Mouse (Mus musculus): ENCODE data around the gene Itga6. TPM values are rescaled to one million over a fixed set of nuclear protein-coding genes. Genes with fewer than 3 reads are reported as not detected.

The Itga6 gene
- polyA plus RNA-seq, 1 experiment = 26.0 TPM

DNA sequence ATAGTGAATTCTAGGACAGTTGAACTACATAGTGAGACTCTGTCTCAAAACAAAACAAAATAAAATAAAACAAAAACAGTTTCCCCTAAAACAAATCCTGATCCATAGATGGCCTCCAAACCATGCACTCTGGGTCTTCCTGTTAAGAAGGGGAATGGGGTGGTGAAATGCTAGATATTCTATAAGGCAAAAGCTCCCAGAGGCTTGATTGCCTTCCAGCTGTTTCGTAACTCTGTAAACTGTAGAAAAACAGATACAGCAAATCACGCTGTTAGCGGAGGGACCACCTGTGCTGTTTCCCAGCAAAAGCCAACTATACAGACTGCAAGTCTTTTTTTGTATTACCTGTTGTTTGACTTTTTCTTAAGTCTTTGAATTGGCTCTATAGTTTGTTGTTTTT lies 121.6 kb downstream of the Itga6 start:
- WGBS = 89% methylated on average over 3 of the region's 3 CpGs
- H3K4me1 ChIP-seq (ENCODE audit: control insufficient read depth, insufficient read depth, low read length) = no peaks in the 10 kb centered on the region
- no peak overlapping the region for H3K27ac ChIP-seq (ENCODE audit: insufficient read depth, low read length)
- no peak for DNase-seq
- H3K27me3 ChIP-seq (ENCODE audit: control insufficient read depth, insufficient read depth, low read length) = no peaks in the 10 kb centered on the region
- H3K4me3 ChIP-seq (replicated peaks; ENCODE audit: insufficient read depth, low read depth, low read length) = no peak overlapping the region
- no peak for TF ChIP-seq CTCF (IDR thresholded peaks at IDR 0.05; ENCODE audit: borderline replicate concordance, insufficient read depth, low read depth, low read length)
- no peak for TF ChIP-seq POLR2A (IDR thresholded peaks at IDR 0.05; ENCODE audit: borderline replicate concordance, insufficient read depth, low read length)

DNA sequence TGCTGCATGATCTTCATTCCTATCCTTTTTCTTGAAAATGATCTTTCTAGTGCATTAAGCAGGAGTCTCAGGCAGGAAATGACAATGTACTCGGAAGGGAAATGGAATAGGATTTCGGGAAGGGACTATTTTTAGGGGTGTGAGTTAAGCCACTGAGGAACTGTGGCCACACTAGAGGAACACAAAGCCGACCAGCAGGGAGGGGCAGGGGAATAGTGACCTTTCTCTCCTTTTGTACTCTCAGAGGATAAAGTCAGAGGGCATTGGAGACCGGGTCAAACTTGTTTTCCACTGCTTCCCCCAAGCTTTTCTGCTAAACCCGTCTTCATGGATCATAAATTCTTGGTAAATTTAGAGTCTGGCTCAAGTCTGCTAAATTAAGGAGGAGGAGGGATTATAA lies 122.1 kb downstream of the Itga6 start:
- WGBS = 28% methylated on average over 5 of the region's 5 CpGs
- no peak for TF ChIP-seq CTCF (IDR thresholded peaks at IDR 0.05; ENCODE audit: borderline replicate concordance, insufficient read depth, low read depth, low read length)
- TF ChIP-seq POLR2A (IDR thresholded peaks at IDR 0.05; ENCODE audit: borderline replicate concordance, insufficient read depth, low read length) = no peak
- H3K4me1 ChIP-seq (ENCODE audit: control insufficient read depth, insufficient read depth, low read length) = no peaks in the 10 kb centered on the region
- no peak overlapping the region for H3K4me3 ChIP-seq (replicated peaks; ENCODE audit: insufficient read depth, low read depth, low read length)
- DNase-seq = no peak
- no peak overlapping the region for H3K27ac ChIP-seq (ENCODE audit: insufficient read depth, low read length)
- H3K27me3 ChIP-seq (ENCODE audit: control insufficient read depth, insufficient read depth, low read length) = no peaks in the 10 kb centered on the region

DNA sequence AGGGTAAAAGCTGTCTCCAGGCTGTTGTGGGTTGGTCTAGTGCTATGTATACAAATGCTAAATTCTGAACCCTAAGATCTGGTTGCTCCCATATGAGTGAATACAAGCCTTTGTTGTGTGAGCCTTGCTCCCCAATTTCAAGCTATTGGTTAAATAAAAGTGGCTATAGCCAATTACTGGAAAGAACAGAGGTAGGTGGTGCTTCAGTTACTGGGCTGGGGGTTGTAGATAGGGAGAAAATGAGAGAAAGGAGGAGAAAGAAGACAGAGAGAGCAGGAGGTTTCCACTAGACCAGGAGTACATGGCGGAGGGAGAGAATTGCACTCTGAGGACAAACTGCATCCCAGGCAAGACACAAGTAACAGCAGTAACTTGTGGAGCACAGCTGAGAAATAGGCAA lies 122.8 kb downstream of the Itga6 start:
- DNase-seq = no peak
- WGBS = 100% methylated on average over 1 of the region's 1 CpGs
- H3K27me3 ChIP-seq (ENCODE audit: control insufficient read depth, insufficient read depth, low read length) = no peaks in the 10 kb centered on the region
- no peak overlapping the region for H3K4me3 ChIP-seq (replicated peaks; ENCODE audit: insufficient read depth, low read depth, low read length)
- no peak overlapping the region for H3K27ac ChIP-seq (ENCODE audit: insufficient read depth, low read length)
- TF ChIP-seq POLR2A (IDR thresholded peaks at IDR 0.05; ENCODE audit: borderline replicate concordance, insufficient read depth, low read length) (no peak), CTCF (IDR thresholded peaks at IDR 0.05; ENCODE audit: borderline replicate concordance, insufficient read depth, low read depth, low read length) (no peak)
- H3K4me1 ChIP-seq (ENCODE audit: control insufficient read depth, insufficient read depth, low read length) = no peaks in the 10 kb centered on the region

DNA sequence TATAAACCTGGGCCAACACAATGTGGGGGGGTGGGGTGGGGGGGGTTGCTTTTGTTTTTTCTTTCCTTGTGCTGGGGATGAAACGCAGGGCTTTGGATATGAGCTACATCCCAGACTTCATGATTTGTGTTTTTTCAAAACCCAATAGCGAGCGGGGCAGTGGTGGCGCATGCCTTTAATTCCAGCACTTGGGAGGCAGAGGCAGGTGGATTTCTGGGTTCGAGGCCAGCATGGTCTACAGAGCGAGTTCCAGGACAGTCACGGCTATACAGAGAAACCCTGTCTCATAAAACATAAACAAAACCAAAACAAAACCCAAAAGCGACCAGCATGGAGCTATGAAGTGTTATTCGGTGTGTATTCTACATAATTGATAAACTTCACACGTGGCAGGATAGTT lies 126.7 kb downstream of the Itga6 start:
- WGBS = 84% methylated on average over 10 of the region's 10 CpGs

DNA sequence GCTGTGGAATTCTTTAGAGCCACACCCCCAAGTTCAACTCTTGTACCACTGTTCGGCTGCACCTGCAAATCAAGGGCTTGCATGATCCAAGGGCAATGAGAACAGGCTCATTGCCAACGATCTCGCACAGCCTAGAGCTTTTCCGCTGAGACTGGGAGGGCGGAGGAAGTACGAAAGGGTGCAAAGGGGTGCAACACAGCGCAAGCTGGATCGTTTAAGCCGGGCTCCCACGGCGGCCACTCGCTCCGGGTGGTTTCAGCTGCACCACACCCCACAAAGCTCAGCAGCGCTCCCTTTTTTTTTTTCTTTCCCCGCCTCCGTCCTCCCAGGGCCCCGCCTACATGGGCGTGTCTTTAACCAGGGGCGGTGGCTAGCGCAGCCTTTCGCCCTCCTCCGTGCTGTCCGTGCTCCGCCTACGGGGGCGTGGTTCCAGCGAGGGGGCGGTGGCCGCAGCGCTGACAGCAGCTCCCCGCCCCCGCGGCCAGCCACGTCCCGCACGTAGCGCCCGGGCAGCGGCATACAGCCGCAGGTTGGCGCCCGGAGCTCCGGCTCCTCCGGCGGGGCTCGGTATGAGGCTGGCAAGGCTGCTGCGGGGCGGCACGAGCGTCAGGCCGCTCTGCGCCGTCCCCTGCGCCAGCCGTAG lies 127.5 kb downstream of the Itga6 start, which contains the start of gene Pdk1:
Gene Pdk1 (plus strand): TSS at position 424 of the 643 bp plus-strand sequence.
- Histone ChIP-seq H3K27me3 (ENCODE audit: control insufficient read depth, insufficient read depth, low read length) (no peaks in the 10 kb centered on the region), H3K27ac (ENCODE audit: insufficient read depth, low read length) (no peak within 1 kb of the TSS), H3K4me1 (ENCODE audit: control insufficient read depth, insufficient read depth, low read length) (no peaks in the 10 kb centered on the region), H3K4me3 (replicated peaks; ENCODE audit: insufficient read depth, low read depth, low read length) (peak within 1 kb of the TSS; percentile 92)
- peak; percentile 96 to 97 for DNase-seq
- TF ChIP-seq CTCF (IDR thresholded peaks at IDR 0.05; ENCODE audit: borderline replicate concordance, insufficient read depth, low read depth, low read length) (no peak), POLR2A (IDR thresholded peaks at IDR 0.05; ENCODE audit: borderline replicate concordance, insufficient read depth, low read length) (peak; percentile 53)
- WGBS = under 1% methylated on average over 55 of the region's 55 CpGs

More for the DNA sequence above, 126.7 kb downstream of the Itga6 start:
- TF ChIP-seq POLR2A (IDR thresholded peaks at IDR 0.05; ENCODE audit: borderline replicate concordance, insufficient read depth, low read length) = no peak
- TF ChIP-seq CTCF (IDR thresholded peaks at IDR 0.05; ENCODE audit: borderline replicate concordance, insufficient read depth, low read depth, low read length) = no peak
- H3K27ac ChIP-seq (ENCODE audit: insufficient read depth, low read length) = no peak overlapping the region
- no peaks in the 10 kb centered on the region for H3K4me1 ChIP-seq (ENCODE audit: control insufficient read depth, insufficient read depth, low read length)
- no peaks in the 10 kb centered on the region for H3K27me3 ChIP-seq (ENCODE audit: control insufficient read depth, insufficient read depth, low read length)
- no peak overlapping the region for H3K4me3 ChIP-seq (replicated peaks; ENCODE audit: insufficient read depth, low read depth, low read length)
- DNase-seq = no peak

DNA sequence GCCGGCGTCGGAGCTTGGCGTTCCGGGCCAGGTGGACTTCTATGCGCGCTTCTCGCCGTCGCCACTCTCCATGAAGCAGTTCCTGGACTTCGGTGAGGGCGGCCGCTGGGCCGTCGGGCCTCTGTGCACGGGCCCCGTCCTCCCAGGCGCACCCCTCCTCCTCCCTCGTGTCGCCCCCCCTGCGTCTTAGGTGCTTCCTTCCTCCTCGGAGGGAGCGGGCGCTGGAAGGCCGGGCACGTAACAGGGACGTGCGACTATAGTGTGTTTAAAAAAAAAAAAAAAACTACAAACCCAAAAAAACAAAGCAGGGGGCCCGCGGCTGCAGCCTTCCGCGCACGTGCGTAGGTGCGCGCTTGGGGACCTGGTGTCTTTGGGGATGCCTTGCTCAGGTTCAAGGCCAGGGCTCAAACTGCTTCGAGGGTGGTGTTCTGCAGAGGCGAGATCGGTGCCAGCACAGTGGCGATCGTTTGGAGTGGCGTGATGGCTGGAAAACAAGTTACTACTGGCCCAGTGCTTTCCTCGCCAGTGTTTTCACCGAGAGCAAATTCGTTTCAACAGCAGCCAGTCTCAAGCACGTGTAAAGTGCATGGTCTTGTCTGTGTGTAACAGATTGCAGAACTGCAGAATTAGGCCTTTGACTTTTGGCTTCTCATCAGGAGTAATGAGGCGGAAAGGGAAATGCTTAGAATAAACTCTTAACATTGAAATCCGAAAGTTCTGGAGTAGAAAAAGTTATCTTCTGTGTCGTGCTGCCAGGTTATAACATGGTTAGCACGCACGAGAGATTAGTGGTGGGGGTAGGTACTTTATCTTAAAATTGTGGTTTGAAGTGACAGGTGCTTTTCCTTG lies 128.3 kb downstream of the Itga6 start:
- TF ChIP-seq CTCF (IDR thresholded peaks at IDR 0.05; ENCODE audit: borderline replicate concordance, insufficient read depth, low read depth, low read length) = no peak
- no peak for TF ChIP-seq POLR2A (IDR thresholded peaks at IDR 0.05; ENCODE audit: borderline replicate concordance, insufficient read depth, low read length)
- no peak for DNase-seq

DNA sequence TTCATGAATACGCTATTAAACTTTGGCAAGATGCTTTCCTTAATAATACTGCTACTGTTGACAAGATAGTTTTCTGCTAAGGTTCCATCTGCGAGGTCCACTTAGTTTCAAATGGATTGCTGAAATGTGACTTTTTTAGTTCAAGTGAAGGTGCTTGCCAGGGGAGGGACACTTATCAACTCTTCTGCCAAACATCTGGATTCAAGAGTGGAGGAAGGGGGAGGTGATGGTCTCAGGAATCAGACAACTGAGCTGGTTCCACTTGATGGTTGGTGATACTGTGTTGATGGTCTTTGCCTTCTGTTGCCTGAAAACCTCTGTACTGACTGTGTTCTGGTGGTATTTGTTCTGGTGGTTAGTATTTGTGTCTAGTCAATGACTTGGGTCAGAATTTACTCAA lies 129.0 kb downstream of the Itga6 start:
- no peak for DNase-seq
- TF ChIP-seq CTCF (IDR thresholded peaks at IDR 0.05; ENCODE audit: borderline replicate concordance, insufficient read depth, low read depth, low read length) (no peak), POLR2A (IDR thresholded peaks at IDR 0.05; ENCODE audit: borderline replicate concordance, insufficient read depth, low read length) (no peak)
- Histone ChIP-seq H3K27me3 (ENCODE audit: control insufficient read depth, insufficient read depth, low read length) (no peaks in the 10 kb centered on the region), H3K4me1 (ENCODE audit: control insufficient read depth, insufficient read depth, low read length) (no peaks in the 10 kb centered on the region), H3K27ac (ENCODE audit: insufficient read depth, low read length) (no peak overlapping the region), H3K4me3 (replicated peaks; ENCODE audit: insufficient read depth, low read depth, low read length) (no peak overlapping the region)
- WGBS = 96% methylated on average over 2 of the region's 2 CpGs

More for the DNA sequence above, 128.3 kb downstream of the Itga6 start:
- Histone ChIP-seq H3K4me1 (ENCODE audit: control insufficient read depth, insufficient read depth, low read length) (no peaks in the 10 kb centered on the region), H3K27me3 (ENCODE audit: control insufficient read depth, insufficient read depth, low read length) (no peaks in the 10 kb centered on the region), H3K4me3 (replicated peaks; ENCODE audit: insufficient read depth, low read depth, low read length) (peak overlapping the region; percentile 57), H3K27ac (ENCODE audit: insufficient read depth, low read length) (no peak overlapping the region)
- WGBS = 8% methylated on average over 51 of the region's 51 CpGs

Measured in cerebellum, adult 2 months (tissue).